Mouse (Mus musculus) heart, adult 18-20 months (tissue): ENCODE results near the gene Efcab8. TPM values are rescaled to one million over a fixed set of nuclear protein-coding genes. Genes with fewer than 3 reads are reported as not detected.
"Not testable (repeated sequence)": the region's sequence is repeated elsewhere in the genome, so short reads cannot be mapped to it uniquely, and the experiment has no call there.

Source experiments
- DNase-seq, 2 experiments: peaks; one replicate each; pipeline ENCODE4 v3.0.0; 2021 to 2022; ENCODE audit warnings: mixed read lengths in 1 of 2
- total RNA-seq, 2 experiments: library from RNA; stranded (reverse); gene quantifications; 2 replicates each; pipeline ENCODE4 v1.2.3; 2021

The Efcab8 gene
- total RNA-seq, 2 experiments from 2014 or later = not detected

DNA sequence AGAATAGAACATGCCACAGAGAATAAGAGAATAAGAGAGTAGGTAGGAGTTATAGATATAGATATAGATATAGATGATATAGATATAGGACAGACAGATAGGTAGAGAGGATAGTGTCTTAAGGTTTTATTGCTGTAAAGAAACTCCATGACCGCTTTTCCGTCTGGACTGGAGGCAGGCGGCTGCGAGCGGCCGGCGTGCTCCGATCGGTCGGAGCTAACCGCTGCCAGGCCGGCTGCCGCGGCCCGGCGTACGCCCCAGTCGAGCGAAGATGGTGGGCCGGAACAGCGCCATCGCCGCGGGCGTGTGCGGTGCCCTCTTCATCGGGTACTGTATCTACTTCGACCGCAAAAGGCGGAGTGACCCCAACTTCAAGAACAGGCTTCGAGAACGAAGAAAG is 46.2 kb downstream of the Efcab8 start:
- DNase-seq = not testable (repeated sequence)

DNA sequence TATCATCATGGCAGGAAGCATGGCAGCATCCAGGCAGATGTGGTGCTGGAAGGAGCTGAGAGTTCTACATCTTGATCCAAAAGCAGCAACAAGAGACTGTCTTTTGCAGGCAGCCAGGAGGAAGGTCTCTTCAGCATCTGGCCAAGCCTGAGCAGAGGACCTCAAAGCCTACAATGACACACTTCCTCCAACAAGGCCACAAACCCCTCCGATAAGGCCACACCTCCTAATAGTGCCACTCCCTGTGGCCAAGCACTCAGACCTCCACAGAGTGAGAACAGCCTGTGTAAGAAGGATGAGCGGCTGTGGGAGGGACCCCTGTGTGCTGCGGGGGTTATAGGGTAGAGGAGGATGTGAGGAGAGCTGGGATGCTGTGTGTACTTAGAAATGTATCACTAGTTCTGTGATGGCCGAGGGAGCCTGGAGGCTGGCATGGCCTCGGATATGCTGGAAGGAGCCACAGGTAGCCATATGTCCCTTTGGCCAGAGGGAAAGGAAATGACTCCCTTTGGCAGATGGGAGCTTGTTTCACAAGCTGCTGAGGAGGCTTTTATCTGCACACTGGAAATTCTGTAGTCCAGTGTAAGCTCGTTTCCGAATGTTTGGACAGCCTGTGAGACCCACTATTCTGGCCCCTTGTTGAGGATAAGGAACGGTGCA is 47.6 kb downstream of the Efcab8 start:
- DNase-seq = no peak

DNA sequence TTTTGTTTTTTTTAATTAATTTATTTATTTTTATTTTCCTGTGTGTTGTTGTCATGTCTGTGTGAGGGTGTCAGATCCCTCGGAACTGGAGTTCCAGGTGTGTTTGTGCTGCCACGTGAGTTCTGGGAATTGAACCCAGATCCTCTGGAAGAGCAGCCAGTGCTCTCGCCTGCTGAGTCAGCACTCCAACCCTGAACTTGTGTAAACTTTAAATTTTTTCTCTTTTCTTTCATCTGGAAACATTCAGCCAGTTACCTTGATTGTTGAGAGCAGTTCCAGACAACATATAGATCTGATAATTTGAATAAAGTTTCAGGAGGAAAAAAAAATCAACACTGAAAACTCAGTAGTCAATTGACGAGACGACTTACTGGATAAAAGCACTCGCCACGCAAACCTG is 49.0 kb downstream of the Efcab8 start:
- no peak for DNase-seq

- no peak for DNase-seq
Observed at GRCm38 (mm10) chr2:153833291-153833690, 53.6 kb downstream of the Efcab8 start.

- no peak for DNase-seq
Observed at GRCm38 (mm10) chr2:153842854-153843253, 63.1 kb downstream of the Efcab8 start.

DNA sequence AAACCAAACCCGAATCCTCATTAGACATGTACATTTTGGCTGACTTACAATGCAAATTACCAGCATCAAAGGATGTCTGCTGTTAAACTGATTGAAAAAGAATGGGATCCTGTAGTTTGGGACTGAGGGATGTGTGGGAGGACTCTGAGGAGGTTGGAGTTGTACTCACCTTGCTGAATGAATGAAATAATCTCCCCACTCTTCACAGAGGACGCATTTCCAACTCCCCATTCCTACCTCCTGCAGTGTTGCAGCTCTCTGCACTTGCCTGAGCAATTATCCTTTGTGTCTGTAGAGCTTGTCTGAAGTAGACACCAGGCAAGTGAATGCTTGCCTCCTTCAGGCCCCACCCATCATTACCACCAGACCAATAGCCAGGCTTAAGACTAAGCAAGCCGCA is 68.7 kb downstream of the Efcab8 start:
- no peak for DNase-seq

DNA sequence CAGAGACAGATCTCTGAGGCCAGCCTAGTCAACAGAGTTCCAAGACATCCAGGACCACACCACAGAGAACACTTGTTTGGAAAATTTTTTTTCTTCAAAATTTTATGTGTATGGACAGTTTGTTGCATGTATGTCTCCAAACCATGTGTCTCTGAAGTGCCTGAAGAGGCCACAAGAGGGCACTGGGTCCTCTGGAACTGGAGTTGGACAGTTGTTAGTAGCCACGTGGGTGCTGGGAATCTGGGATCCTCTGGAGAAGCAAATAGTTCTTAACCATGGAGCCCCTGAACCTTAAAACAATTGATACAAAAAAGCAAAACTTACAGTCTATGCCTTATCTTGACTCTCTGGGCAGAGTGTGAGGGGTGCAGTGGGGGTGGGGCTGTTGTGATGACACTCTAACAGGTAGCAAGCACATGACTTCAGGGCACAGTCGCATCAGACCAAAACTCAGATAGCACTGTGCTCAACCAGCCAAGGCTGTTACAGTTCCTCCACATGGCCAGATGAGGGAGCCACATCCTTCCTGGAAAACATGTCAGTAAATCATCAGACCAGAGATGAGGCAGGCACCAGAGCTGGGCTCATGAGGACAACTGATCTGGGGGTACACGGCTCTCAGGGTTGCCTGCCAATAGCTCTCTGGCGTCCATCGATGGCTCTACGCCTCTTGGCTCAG is 70.8 kb downstream of the Efcab8 start:
- no peak for DNase-seq

DNA sequence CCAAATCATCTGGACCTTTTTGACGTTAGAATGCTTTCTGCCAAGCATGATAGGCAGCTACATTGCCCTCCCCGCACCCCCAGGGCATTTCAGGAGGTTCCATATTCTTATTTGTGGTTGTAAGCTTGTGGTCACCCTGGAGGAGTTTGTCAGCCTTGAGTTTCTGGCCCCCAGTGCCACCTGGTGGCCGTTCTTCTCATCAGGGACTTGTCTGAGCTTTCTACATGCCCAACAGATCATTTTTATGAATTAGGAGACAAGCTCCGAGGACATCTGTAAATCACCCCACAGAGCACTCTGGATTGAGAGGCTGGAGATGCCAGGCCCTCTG is 71.3 kb downstream of the Efcab8 start:
- DNase-seq = peak; percentile 9 to 67

DNA sequence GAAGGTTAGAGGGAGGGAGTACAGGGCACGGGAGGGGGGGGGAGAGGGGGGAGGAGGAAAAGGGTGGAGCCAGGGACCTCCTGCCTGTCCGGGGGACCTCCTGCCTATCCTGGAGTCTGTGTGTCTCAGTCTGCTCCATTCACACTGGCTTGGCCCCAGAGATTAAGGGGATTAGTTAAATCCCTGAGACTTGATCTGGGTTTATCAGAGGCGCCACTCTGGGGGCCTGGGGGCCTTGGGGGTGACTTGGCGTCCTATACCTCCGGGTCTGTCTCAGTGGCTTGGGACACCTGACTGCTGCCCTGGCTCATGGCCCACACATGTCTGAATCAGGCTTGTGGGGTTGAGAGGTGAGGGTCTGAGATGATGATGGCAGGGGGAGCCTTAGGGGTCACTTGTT is 73.8 kb downstream of the Efcab8 start:
- no peak for DNase-seq

DNA sequence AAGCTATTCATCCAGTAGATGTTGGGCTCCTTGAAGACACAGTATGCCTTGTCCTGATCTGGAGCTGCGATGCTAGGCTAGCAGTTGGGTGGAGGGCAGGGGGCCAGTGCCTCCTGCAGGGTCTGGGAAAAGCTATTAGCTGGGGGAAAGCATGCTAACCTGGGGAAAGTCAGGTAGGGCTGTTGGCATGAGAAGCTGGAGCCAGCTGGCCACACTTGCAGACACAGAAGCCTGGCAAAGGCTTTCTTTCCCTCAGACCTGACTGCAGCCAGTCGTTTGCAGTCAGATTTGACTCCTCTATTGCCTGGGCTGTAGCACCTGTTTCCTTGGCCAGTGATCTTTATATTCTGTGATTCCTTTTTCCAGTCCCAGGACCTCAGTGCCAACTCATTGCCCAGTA is 79.8 kb downstream of the Efcab8 start:
- no peak for DNase-seq

DNA sequence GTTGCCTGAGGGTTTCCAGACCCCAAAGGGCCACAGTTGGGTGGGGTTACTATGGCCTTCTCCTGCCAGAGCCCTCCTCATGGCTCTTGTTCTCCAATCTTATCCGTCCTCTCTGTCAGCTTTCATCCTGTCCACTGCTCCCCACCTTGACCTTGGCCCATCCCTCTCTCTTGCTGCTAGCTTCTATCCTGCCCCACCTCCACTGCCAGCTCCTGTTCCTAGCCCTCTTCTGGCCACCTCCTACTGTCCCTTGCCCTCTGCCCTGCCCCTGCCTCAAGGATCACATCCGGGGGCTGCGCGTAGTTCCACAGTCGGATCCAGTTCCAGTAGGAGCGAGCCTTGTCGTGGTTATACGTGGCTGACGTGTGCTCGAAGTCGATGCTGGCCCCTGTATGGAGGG is 80.6 kb downstream of the Efcab8 start:
- no peak for DNase-seq

DNA sequence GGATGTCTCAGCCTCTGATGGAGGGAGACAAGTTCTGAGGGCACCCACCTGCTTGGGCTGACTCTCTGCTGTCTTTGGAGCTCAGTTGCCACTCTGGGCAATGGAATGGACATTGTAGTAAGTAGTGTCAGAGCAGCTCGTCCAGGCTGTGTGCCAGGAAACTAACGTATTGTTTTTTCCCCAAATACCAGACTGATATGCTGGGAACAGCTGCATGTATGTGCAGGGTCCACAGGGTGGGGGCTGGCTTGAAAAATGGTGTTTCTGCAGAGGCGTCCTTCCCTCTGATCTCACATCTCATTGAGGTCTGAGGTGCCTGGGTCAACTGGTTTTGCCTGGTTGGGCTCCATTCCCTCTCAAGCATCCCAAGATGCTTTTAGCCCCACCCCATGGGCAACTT is 81.0 kb downstream of the Efcab8 start:
- DNase-seq = no peak

DNA sequence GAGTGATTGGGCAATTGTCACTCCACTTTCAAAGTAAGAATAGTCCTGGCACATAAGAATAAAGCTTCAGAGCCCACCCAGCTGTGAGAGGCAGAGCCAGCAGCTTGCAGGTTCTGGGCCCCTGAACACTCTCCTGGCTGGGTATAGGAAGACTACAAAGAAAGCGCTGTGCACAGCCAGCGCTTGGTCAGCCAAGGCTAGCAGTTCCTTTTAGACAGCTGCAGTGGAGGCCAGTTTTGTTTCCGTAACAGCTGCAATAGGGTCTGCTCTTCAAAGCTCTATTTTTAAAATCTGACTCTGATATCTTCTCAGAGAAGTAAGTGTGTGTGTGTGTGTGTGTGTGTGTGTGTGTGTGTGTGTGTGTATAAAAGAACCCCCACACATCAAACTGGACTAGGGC is 82.2 kb downstream of the Efcab8 start:
- DNase-seq = no peak

- DNase-seq = no peak
Observed at GRCm38 (mm10) chr2:153870984-153871383, 91.3 kb downstream of the Efcab8 start, which contains the start of gene Sun5. Gene Sun5 (minus strand): TSS chr2:153871084.

- no peak for DNase-seq
Observed at GRCm38 (mm10) chr2:153874745-153875144, 95.0 kb downstream of the Efcab8 start, which contains the start of gene Bpifb2. Gene Bpifb2 (plus strand): TSS chr2:153875045.

Other genes starting within 250 kb of the Efcab8 start
- 1 to 10 TPM; 3.3 to 3.8 TPM for gene Nol4l, start 250.0 kb upstream of the Efcab8 start, total RNA-seq
- gene Commd7, start 147.2 kb upstream of the Efcab8 start, total RNA-seq = 10 to 100 TPM; 15.3 to 15.8 TPM
- gene Dnmt3b, start 130.5 kb upstream of the Efcab8 start, total RNA-seq = 1 to 10 TPM in 1 of 2 experiments, under 1 TPM in 1; 0.57 to 1.1 TPM
- not detected for gene Dnmt3c, start 83.3 kb upstream of the Efcab8 start, total RNA-seq
- 10 to 100 TPM; 49.6 to 50.9 TPM for gene Mapre1, start 38.7 kb upstream of the Efcab8 start, total RNA-seq
- gene Sun5, start 91.2 kb downstream of the Efcab8 start, total RNA-seq = not detected
- gene Bpifb2, start 95.1 kb downstream of the Efcab8 start, total RNA-seq = not detected
- gene Bpifb6, start 120.5 kb downstream of the Efcab8 start, total RNA-seq = not detected
- gene Bpifb3, start 138.3 kb downstream of the Efcab8 start, total RNA-seq = not detected
- gene Bpifb4, start 158.3 kb downstream of the Efcab8 start, total RNA-seq = not detected
- gene Bpifa6, start 195.0 kb downstream of the Efcab8 start, total RNA-seq = not detected
- not detected for gene Bpifa2, start 228.3 kb downstream of the Efcab8 start, total RNA-seq